Mouse (Mus musculus) ovary, postnatal 14 days (tissue): ENCODE results near the gene Ttc4.

ENCODE experiments used
- DNase-seq: peaks from one replicate; pipeline ENCODE4 v3.0.0; 2022; ENCODE audit warnings: low spot score

The Ttc4 gene

DNA sequence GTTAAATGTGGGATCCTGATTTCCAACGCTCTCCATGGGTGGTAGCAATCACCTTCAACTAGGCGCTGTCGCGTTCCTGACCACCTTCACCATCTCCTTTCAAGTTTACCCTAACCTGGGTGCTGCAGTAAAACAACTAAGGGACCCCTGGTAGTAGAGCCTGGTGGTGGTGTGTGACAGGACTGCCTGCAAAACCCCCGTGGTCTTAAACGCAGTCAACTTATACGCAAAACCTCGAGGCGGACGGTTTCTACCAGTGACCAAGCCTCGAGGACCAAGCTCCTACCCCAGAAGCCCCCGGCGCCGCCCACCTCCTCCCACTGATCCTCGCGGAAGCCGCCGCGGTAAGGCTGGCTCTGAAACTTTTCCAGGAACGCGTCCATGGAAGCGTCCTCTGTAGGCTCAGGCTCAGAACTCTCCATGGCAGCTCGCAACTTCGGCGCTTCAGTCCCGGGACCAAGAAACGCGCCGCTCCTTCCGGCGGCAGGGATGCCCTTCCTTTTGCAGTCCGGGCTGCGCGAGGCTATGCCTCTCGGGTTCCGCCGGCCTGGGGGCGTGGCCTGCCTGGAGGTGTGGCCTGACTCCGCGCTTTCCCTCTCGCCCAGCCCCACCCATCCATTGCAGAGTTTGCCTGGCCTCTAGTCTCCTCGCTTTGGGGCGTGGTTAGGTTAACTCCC lies at the start of gene Ttc4:
Gene Ttc4, minus strand, starts transcription at position 503 of the 677 bp plus-strand sequence.
- DNase-seq = peak; percentile 85

DNA sequence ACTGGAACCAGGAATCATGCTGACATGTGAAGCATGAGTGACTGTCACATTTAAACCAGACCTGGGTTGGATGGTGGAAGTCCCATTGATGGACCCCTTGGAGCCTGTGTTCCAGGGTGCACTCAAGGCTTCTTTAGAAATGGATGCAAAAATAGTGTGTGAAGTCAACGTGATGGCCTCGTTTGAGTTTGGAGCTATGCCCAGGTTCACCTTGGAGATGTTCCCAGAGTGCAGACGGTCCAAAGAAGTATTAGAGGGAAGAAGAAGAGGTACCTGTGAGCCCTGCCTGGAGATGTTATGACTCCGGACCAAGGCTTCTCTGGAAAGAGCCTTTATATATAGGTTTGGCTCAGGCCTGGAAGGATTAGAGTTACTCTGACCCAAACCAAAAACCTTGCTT lies 41.9 kb upstream of the Ttc4 start:
- DNase-seq = no peak

DNA sequence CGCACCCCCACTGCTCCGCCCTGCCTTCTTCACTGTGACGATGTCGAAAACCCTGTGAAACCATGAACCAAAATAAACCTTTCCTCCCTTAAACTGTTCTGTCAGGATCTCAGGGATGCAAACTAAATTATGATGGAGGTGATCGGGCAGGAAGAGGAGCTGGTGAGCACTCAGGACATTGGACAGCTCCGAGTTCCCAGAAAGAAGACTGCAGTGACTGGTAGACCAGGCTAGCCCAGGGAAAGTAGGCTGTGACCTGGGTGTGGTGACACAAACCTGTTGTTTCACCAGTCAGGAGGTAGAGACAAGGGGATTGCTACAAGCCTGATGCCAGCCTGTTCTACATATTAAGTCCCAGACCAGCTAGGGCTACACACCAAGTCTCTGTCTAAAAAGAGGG lies 34.9 kb upstream of the Ttc4 start:
- DNase-seq = no peak

DNA sequence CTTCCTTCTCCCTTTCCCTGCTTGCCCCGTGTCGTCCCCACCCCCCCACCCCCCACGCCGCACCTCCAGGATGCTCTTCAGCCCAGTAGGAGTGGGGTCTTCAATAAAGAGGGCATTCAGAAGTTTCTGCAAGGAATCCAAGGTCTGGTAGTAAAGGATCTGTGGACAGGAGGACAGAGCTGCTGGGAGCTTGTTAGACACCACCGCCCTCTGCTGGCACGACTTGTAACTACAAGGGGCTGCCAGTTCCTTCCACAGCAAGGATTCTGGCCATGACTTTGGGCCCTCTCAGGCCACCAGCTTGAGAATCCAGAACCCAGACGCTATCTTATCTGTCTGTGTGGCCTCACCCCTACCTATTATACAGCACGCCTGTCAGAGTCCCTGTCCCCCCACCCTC lies 29.7 kb upstream of the Ttc4 start:
- peak; percentile 85 for DNase-seq

DNA sequence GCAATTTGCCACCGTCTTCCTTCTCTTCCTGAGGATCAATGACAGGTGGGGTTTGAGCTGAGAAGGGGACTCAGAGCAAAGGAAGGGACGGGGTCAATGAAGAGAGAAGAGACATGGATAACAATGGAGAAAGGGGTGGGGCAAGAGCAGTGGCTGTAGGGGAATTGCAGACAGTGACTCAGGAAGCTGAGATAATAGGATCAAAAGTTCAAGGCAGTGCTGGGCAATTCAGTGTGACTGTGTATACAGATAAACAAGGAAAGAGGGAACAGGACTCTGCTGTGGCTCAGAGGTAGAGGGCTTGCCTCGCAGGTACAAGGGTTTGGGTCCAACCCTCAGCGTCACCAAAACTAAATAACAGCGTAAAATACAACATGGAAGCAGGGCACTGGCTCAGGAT lies 29.2 kb upstream of the Ttc4 start:
- no peak for DNase-seq

DNA sequence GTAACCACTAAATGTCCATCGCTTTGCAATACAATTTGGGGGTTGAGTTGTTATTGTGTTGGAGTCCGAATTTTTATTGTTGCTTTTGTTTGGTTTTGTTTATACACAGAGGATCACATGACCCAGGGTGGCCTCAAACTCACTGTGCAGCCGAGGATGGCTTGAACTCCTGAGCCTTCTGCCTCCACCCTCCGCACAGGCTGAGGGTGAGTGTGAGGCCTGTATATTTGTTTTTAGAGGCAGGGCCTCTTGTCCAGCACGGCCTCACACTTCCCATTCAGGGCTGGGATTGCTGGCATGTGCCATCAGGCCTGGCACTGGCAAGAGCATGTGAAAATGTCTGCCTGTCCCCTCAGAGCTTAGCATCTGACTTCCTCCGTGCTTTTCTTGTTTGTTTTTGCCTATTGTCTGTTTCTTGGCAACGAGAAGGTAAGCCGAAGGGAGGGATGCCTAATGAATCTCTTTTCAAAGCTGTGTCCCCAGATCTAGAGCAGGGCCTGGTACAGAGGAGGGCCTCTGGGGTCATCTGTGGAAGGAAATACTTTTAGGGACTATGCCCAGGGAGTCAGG lies 26.4 kb upstream of the Ttc4 start:
- no peak for DNase-seq

DNA sequence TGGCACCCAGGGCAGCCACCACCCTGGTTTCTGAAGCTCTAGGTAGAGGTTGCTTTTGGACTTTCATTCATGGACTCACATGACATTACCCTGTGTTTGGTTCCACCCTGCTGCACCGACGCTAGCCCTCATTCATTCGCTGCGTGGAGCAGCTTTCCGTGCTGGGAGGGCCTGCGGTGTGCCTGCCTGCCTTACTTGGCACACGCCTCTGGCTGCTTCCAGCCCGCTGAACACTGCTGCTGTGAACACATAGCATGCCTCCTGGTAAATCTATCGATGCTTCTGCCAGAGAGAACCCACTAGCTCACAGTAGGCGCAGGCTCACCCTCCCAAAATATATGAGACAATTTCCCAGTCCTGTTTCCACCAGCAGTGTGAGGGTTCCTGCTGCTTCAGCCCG lies 25.7 kb upstream of the Ttc4 start:
- no peak for DNase-seq

DNA sequence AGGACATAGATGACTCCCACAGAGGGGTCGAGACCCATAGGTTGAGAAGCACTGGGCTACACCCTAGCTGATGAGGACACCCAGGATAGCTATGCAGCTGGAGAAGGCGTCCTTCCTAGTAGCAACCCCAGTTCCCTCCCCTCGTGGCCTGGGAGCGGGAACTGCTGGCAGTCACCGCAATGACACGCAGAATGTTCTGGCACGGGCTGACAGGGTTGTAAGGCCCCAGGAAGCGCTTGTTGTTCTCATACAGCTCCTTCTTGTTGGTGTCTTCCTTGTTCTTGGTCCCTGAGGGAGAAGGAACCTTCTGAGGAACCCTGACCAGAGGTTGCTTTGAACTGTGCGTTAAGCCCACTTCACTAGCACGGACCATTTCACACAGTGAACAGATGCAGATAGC lies 25.2 kb upstream of the Ttc4 start:
- DNase-seq = no peak

DNA sequence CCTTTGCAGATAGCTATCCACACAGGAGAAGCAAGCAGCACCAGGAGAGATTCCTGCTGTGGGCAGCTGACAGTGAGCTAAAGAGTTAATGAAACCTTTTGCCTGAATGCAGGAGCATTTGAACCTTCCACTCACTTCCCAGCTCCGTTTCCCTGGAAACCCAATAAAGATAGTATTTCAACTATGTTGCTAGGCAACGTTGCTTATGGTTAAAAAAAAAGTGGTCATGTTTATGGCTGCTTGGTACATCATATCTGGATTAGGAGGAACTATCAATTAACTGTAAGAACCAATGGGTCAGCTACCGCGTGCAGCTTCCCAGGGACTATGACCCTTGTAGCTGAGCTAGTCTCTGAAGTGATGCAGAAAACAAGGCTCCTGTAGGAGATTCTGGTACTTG lies 22.1 kb upstream of the Ttc4 start:
- no peak for DNase-seq

DNA sequence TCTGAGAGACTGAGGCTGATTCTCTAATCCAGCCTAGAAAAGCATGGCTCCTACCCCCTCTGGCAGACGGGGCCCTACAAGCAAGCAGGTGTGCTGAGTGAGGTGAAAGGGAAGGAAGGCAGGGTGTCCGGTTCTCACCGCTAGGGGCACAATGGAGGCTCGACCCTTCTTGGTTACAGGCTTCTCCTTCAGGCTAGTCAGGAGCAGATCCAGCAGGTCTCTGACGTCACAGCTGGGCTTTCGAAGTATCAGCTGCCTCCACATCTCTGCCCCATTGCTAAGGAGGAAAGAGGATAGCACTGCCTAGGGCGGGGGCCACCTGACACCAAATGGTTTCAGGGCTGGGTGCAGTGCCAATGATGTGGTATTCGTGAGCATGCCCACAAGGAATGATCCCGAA lies 21.2 kb upstream of the Ttc4 start:
- no peak for DNase-seq

DNA sequence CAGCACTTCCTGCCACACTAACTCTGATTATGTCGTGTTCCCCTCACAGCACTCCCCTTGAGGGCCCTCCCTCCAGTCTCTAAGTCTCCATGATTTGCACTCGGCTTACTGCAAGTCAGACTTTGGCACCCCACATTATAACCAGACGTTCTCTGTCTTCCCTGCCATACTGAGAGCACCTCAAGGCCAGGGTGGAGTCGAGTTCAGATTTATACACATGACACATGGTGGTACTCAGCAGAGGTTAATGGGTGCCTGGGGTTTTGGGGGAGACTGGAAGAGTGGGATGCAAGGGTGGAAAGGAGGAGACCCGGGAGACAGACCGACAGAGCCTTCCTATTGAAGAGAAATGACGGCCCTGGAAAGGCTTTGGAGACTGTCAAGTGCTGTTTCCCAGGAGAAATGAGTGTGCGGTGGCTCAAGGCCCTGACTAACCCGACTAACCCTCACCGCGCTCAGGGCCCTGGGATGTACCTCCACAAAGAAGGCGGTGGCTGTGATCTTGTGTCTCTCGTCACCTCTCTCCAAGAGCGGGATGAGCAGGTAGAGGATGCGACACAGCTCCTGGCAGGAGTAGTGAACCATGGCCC lies 15.2 kb upstream of the Ttc4 start:
- DNase-seq = no peak

DNA sequence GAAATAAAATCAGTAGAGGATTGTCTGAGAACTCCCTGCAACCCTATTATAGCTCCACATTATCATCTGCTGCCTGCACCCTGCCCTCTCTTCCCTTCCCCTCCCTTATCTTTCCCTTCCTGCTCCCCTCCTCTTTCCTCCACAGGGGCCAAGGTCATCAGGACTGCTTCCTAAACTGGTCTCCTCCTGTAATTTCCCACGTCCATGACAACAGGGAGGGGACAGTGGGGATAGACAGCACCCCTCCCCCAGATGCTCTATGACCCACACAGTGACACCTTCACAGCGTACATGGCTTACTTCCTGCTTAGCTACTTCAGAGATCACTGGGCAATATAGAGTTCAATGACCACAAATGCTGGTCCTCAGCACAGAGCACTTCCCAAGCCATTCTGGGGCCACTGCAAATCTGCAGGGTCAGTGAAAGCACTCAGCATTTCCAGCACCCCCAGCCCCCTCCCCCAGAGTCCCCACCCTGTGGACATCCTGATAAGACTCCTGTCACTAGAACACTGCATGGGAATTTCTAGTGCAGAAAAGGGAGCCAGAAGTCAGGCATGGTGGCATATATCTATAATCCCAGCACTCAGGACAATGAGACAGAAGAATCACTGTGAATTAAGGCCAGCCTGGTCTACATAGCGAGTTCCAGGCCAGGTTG lies 10.0 kb upstream of the Ttc4 start:
- DNase-seq = no peak

DNA sequence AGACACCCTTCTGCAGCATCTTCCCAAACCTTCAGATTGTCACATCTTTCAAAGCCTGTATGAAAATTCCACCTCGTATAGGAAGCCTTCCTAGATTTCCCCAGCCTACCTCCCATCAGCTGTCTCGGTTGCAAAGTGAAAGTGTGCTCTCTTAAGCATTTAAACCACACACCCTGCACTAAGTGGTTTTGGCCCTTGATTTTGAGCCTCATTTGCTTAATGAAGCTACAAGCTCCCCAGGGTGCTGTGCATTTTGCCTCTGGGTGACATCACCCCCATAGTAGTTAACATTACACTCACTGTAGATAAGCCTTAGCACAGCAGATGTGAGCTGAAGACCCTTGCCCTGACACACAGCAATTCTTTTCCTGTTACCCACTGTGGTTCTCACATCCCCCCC lies 2.2 kb upstream of the Ttc4 start:
- no peak for DNase-seq

DNA sequence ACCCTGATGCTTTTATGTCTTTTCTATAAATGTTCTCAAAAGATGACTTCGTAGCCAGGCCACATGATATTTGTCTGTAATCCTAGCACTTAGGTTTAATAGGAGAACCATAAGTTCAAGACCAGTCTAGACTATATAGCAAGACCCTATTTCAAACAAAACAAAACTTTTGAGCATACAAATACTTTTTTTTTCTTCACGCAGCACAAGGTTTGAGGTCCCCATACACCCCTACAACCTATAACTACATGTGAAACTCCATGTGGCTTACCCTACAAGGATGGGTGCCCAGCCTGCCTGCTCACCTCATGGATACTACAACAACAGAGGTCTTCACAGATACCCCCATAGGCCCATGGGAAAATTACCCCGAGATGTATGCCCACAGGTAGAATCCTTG lies 408 bp upstream of the Ttc4 start:
- no peak for DNase-seq

DNA sequence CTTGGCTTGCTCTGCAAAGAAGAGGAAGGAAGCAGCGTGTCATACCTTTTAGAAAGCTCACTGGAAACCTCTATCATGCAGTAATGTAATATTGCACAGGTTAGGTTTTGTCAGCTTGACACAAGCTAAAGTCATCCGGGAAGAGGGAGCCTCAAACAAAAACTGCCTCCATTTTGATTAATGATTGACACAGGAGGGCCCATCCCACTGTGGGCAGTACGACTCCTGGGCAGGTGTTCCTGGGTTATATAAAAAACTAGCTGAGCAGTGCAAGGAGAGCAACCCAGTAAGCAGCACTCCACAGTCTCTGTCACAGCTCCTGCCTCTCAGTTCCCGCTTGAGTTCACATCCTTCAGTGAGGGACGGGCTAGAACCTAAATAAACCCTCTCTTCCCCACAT lies 2.0 kb downstream of the Ttc4 start:
- no peak for DNase-seq

DNA sequence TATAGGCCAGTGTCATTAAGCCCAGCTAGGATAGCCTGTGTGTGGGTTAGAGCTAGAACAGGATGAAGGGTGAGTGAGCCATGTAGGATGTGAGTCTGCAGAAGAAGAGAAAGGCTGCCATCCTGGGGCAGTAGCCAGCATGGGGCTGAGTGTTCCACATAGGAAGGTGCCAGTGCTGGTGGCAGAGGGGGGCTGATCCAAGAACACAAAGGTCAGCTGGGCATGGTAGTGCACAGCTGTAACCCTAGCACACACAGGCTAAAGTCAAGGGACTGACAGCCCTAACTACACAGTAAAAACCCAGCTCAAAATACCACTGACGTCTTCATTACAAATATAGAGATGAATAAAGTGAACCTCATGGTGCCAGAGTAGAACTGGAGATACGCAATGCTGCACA lies 12.2 kb downstream of the Ttc4 start:
- no peak for DNase-seq

DNA sequence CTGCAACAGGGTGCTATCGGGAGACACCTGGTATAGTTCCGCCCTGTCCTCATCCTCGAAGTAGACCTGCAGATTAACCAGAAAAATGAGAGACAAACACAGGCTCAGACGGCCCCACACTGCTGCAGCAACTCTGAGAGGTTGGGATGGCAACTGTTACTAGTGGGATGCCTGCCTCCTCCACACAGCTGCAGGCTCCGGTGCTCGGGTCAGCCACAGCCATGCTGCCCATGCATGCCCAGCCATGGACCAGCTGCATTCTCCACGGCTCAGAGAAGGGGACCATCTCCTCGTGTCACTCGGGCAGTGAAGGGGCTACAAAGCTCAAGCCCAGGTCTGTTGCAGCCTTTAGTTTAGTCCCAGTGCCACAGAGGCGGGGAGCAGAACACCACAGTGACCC lies 13.1 kb downstream of the Ttc4 start:
- DNase-seq = no peak

DNA sequence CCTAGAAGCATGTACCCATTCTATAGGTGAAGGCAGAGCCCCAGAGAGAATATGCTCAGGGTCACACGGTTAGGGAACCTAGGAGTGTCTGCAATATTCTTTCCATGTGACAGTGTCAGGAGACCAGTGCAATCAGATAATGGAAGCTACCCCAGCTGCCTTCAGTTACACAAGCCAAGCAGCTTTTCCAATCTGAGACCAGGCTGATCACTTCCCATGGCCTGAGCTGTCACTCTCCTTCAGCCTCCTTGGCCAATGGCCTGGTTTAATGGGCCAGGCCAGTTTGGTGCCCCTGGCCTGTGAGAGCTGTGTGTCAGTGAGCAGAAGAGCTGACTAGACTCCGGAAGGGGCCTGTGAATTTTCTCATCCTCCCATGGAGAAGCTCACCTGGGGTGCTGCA lies 13.5 kb downstream of the Ttc4 start:
- DNase-seq = no peak

DNA sequence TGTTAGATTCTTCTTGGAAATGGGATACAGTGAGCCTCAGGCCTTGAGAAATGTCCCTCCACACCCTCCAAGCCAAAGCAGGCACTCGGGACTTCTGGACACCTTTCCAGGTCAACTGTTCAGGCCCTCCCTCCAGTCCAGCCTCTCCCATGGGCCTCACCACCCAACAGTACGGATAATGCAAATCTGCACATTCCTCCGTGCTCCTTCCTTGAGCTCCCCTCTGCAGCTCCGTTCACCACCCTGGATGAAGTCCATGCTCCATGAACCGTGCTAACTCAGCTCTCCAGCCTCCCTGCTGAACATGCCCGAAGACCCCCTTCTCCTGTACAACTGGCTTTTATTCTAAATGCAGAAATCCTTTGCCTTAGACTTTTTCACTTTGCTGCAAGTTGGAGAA lies 14.0 kb downstream of the Ttc4 start:
- DNase-seq = no peak

DNA sequence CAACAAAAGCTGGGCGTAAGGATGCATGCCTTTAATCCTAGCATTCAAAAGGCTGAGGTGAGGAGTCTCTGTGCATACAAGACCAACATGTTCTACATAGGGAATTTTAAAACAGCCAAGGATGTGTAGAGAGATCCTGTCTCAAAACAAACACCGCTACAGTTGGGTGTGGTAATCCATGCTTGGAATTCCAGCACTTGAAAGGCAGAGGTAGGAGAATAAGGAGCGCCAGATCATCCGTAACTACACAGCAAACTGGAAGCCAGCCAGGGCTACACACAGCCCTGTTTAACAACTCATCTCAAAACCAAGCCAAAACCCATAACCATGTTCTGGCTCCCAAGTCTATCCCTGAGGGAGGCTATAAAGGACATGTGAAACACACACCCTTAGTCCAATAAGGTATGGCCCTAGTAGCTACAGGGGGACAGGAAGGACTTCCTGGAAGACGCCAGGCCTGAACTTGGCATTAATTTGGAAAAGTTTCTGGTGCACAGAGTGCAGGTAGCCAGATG lies 14.7 kb downstream of the Ttc4 start:
- DNase-seq = no peak

DNA sequence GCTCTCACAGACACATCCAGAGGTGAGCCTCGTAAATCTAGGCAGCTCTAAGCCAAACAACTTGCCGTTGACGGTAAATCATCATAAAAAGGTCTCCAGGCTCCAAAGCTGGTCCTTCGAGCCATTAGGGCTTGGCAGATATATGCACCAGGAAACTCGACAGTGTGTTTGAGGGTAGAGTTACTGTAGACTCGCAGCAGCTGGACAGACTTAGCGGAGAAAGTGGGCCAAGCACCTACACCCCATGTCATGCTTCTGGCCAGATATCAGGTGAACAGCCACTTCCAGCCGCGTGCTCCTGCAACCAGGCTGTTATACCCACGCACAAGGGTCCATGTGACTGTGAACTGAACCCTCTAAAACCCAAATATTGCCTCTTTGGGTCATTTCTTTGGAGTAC lies 23.1 kb downstream of the Ttc4 start:
- DNase-seq = no peak

DNA sequence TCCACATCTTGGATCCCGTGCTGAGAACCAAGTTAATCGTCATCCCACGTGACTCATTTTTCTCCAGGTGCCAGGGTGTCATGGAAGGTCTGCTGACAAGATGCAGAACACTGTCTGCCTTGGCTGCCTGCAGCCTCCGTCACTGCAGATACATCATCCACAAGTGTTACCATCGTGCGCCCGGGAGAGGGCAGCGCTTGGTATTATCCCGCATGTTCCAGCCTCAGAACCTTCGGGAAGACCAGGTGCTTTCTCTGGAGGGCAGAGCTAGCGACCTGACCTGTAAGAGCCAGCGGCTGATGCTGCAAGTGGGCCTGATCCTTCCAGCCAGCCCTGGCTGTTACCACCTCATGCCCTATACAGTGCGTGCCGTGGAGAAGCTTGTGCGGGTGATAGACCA lies 25.7 kb downstream of the Ttc4 start:
- no peak for DNase-seq

DNA sequence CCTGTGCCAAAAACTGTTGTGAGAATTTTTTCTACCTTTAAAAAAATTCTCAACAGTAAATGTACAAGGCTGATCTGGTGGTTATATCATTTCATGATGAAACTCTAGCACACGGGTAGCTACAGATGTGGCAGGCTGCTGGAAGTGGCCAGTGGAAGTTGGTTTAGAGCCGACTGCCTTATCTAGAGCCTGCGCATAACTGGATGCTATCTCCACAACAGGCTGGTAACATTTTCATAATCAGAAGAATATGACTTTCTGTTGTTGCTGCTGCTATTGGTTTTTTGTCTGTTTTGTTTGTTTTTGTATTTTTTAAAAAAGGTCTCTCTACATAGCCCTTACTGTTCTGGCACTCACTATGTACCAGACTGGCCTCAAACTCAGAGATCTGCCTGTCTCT lies 26.2 kb downstream of the Ttc4 start:
- DNase-seq = no peak
